Mouse (Mus musculus): ENCODE data around the gene 2310057J18Rik. TPM values are rescaled to one million over a fixed set of nuclear protein-coding genes. Genes with fewer than 3 reads are reported as not detected.
A peak's percentile ranks its signal among the peaks of the same experiment; 100 is the strongest.

2310057J18Rik gene
- polyA plus RNA-seq, 2 experiments = not detected

- no peaks in the 10 kb centered on the region for H3K9me3 ChIP-seq (ENCODE audit: control insufficient read depth, low read length)
- no peaks in the 10 kb centered on the region for H3K27me3 ChIP-seq (ENCODE audit: control insufficient read depth, insufficient read depth, low read length)
- WGBS = 86% methylated on average over 1 of the region's 1 CpGs
- ATAC-seq (ENCODE audit: low FRiP score, low read depth) = no peak
- H3K36me3 ChIP-seq (ENCODE audit: control insufficient read depth, insufficient read depth, low read length) = no peaks in the 10 kb centered on the region
- H3K4me2 ChIP-seq (replicated peaks; ENCODE audit: low read depth, low read length, severe bottlenecking) = no peak overlapping the region
- DNase-seq (ENCODE audit: low spot score) = no peak
- no peak overlapping the region for H3K27ac ChIP-seq (replicated peaks; ENCODE audit: low read depth, low read length)
- TF ChIP-seq POLR2A (IDR thresholded peaks at IDR 0.05; ENCODE audit: borderline replicate concordance, extremely low read depth, insufficient read depth, insufficient read length) = no peak
- no peak overlapping the region for H3K9ac ChIP-seq (ENCODE audit: low read depth, low read length, severe bottlenecking)
- H3K4me3 ChIP-seq (replicated peaks; ENCODE audit: low read length) = no peak overlapping the region
- no peaks in the 10 kb centered on the region for H3K4me1 ChIP-seq (ENCODE audit: control insufficient read depth, insufficient read depth, low read length)
Observed at GRCm38 (mm10) chr10:28968189-28968588, 17.9 kb downstream of the 2310057J18Rik start.

DNA sequence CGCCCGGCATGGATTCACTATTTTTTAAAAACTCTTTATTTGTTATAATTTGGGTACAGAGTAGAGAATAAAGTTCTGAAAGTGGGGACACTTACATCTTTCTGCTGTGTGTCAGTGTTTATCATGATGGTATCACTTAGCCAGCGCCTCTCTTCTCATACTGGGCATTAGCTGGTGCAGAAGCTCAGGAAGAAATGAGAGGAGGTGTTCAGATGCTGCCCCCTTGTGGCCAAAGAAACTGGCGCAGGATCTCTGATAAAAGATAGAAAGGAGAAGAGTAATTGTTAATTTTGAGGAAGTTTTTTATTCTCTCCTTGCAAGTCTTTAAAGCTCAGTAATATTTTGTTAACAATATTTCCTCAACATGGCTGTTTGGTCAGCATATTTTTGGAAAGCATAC, 31.0 kb downstream of the 2310057J18Rik start:
- 46% methylated on average over 4 of the region's 4 CpGs for WGBS
- Histone ChIP-seq H3K4me3 (replicated peaks; ENCODE audit: low read length) (no peak overlapping the region), H3K4me1 (ENCODE audit: control insufficient read depth, insufficient read depth, low read length) (no peaks in the 10 kb centered on the region), H3K9ac (ENCODE audit: low read depth, low read length, severe bottlenecking) (no peak overlapping the region), H3K36me3 (ENCODE audit: control insufficient read depth, insufficient read depth, low read length) (no peaks in the 10 kb centered on the region), H3K9me3 (ENCODE audit: control insufficient read depth, low read length) (no peaks in the 10 kb centered on the region), H3K27ac (replicated peaks; ENCODE audit: low read depth, low read length) (no peak overlapping the region), H3K4me2 (replicated peaks; ENCODE audit: low read depth, low read length, severe bottlenecking) (no peak overlapping the region), H3K27me3 (ENCODE audit: control insufficient read depth, insufficient read depth, low read length) (no peaks in the 10 kb centered on the region)
- TF ChIP-seq POLR2A (IDR thresholded peaks at IDR 0.05; ENCODE audit: borderline replicate concordance, extremely low read depth, insufficient read depth, insufficient read length) = no peak
- DNase-seq (ENCODE audit: low spot score) = peak; percentile 68
- no peak for ATAC-seq (ENCODE audit: low FRiP score, low read depth)

GRCm38 (mm10) chr10:28954515-28954914, 31.6 kb downstream of the 2310057J18Rik start:
- no peak for DNase-seq (ENCODE audit: low spot score)
- H3K9me3 ChIP-seq (ENCODE audit: control insufficient read depth, low read length) = no peaks in the 10 kb centered on the region
- no peak for TF ChIP-seq POLR2A (IDR thresholded peaks at IDR 0.05; ENCODE audit: borderline replicate concordance, extremely low read depth, insufficient read depth, insufficient read length)
- H3K27me3 ChIP-seq (ENCODE audit: control insufficient read depth, insufficient read depth, low read length) = no peaks in the 10 kb centered on the region
- no peak overlapping the region for H3K4me2 ChIP-seq (replicated peaks; ENCODE audit: low read depth, low read length, severe bottlenecking)
- H3K36me3 ChIP-seq (ENCODE audit: control insufficient read depth, insufficient read depth, low read length) = no peaks in the 10 kb centered on the region
- WGBS = 52% methylated on average over 4 of the region's 4 CpGs
- H3K4me1 ChIP-seq (ENCODE audit: control insufficient read depth, insufficient read depth, low read length) = no peaks in the 10 kb centered on the region
- no peak for ATAC-seq (ENCODE audit: low FRiP score, low read depth)
- H3K27ac ChIP-seq (replicated peaks; ENCODE audit: low read depth, low read length) = no peak overlapping the region
- H3K9ac ChIP-seq (ENCODE audit: low read depth, low read length, severe bottlenecking) = no peak overlapping the region
- no peak overlapping the region for H3K4me3 ChIP-seq (replicated peaks; ENCODE audit: low read length)

Other genes starting within 250 kb of the 2310057J18Rik start
- gene Soga3, start 157.5 kb upstream of the 2310057J18Rik start, polyA plus RNA-seq (2012; rRNA removed) = 0.46 and 0.47 TPM in 2 replicates
- 0.65 and 1.2 TPM in 2 replicates for gene Soga3, start 157.5 kb upstream of the 2310057J18Rik start, polyA plus RNA-seq (2014; fragmentation: Nextera tagmentation; extraction: Ambion mirVana)
- gene Gm49353, start 212.7 kb upstream of the 2310057J18Rik start, polyA plus RNA-seq (2012; rRNA removed) = not detected in 2 replicates
- gene Gm49353, start 212.7 kb upstream of the 2310057J18Rik start, polyA plus RNA-seq (2014; fragmentation: Nextera tagmentation; extraction: Ambion mirVana) = not detected in 2 replicates
- gene 9330159F19Rik, start 225.3 kb upstream of the 2310057J18Rik start, polyA plus RNA-seq (2012; rRNA removed) = 0.83 and 1.2 TPM in 2 replicates
- 0.65 and 1.5 TPM in 2 replicates for gene 9330159F19Rik, start 225.3 kb upstream of the 2310057J18Rik start, polyA plus RNA-seq (2014; fragmentation: Nextera tagmentation; extraction: Ambion mirVana)

Measured in limb, embryonic 14.5 days (tissue).